Mouse (Mus musculus) heart, postnatal 10 days (tissue): ENCODE data around the gene Sdhd. TPM values are rescaled to one million over a fixed set of nuclear protein-coding genes. Genes with fewer than 3 reads are reported as not detected.

Source experiments
- DNase-seq, 2 experiments: peaks; one replicate each; pipeline ENCODE4 v3.0.0; 2021
- intact Hi-C: fragments of 180-260 bp; cut with DNase I; formaldehyde crosslinking; loops from one replicate; pipeline ENCODE4 v1.15.1; 2025
- total RNA-seq, 2 experiments: library from RNA; stranded (reverse); gene quantifications; 2 replicates each; pipeline ENCODE4 v1.2.3; 2021

Gene Sdhd
- total RNA-seq, 2 experiments from 2014 or later, result 780 to 786 TPM

- intact Hi-C loops, result no loop called here
- no peak for DNase-seq
Observed at GRCm38 (mm10) chr9:50592955-50593354, 10.7 kb downstream of the Sdhd start.

GRCm38 (mm10) chr9:50590856-50591518 is 12.6 kb downstream of the Sdhd start:
- intact Hi-C loops, result no loop called here
- DNase-seq, result peak; percentile 10 to 16

GRCm38 (mm10) chr9:50586955-50587354 is 16.7 kb downstream of the Sdhd start:
- intact Hi-C loops, result no loop called here
- DNase-seq, result no peak

DNA sequence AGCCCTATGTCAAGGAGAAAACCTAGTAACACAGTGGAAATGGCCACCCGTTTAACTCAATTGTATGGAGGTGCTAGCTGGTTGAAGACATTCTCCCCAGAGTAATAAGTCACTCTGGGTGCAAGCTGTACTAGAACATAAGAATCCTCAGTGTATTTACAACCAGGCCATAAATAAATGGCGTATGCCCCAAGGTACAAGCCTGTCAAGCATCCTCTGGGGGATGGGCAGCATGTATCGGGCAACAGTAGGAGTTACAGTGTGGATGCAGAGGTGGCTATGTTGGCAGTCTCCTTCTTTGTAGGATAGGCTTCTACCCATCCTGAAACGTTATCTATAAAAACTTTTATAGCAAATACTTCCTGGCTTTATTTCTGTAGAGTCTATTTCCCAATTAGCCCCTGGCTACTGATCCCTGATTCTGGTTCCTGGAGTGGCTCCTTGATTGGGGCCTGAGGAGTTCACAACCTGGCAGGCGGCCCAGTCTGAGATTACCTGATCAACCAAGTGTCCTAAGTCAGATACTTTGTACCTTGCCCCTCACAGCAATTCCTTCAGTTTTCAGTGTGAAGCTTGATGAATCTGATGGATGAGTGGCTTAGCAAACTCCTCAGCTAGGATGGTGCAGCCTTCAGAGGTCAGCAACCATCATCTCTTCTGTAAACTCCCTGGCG is 18.3 kb downstream of the Sdhd start:
- DNase-seq, result no peak
- intact Hi-C loops, result no loop called here

DNA sequence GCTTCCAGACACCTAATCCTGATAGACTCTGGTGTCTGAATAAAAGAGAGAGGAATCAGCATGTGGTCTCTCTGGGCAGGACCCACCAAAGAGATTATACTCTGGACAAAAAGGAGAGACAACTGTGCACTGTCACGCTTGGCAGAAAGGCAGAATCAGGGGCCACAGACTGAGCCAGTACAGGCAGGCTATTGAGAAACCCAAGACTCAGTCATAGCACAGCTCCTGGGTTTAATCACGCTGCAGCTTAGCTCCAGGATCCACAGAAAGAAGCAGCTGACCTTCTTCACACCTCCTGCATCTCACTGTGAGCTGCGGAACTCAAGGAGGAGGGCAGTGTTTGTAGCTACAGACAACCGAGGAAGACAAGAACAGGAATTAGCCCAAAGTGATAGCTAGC is 23.2 kb downstream of the Sdhd start:
- no peak for DNase-seq
- intact Hi-C loops, result no loop called here

DNA sequence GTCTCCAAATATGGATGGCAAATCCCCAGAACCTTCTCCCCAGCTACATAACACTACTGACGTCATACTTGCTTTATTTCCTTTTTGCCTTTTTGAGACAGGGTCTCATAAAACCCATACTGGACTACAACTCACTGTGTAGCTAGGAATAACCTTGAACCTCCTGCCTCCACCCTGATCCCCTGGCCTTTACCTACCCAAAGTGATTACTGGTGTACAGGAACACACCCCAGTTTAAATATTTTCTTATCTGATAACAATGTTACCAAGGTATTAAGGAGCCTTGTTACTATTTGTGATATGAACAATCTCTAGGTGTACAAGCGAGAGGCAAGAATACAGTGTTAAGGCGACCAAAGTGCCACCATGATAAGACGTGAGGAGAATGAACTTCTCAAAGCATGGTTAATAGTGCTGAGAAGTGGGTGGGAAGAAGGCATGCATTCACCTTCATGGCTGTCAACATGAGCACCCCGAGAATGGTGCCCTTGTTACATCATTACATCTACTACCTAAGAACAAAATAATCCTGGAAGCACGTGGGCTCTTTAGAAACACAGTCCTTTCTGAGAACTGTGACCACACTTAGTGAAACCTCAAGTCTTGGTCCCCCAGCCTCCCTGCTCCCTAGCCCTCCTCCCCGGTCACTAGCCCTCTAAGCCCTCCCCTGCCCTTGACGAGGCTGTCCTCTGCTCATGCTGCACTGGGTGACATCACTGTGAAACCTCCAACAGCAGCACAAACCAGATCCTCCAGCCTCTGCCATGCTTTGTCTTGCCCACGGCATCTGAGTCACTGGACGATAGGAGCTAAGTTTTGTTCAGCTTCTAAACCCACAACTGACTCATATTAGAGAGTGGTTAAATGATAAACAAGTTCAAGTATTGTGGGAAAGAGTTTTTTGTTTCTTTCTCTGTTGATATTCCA is 33.8 kb downstream of the Sdhd start:
- no peak for DNase-seq
- intact Hi-C loops, result no loop called here

DNA sequence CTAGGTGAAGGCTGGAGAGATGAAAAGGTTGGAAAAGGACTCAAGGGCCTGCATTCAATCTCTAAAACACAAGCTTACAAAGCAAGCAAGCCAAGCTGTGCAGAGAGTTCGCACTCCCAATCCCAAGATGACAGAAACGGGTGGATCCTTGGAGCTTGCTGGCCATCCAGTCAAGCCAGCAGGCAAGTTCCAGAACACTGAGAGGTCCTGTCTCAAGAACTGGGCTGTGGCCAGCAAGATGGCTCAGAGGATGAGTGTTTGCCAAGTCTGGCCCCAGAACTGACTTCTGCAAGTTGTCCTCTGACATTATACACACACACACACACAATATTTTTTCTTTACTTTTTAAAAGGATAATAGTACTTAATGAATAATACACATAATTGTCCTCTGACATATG is 35.7 kb downstream of the Sdhd start:
- DNase-seq, result no peak
- intact Hi-C loops, result no loop called here

- no peak for DNase-seq
Observed at GRCm38 (mm10) chr9:50567372-50567771, 36.2 kb downstream of the Sdhd start.

DNA sequence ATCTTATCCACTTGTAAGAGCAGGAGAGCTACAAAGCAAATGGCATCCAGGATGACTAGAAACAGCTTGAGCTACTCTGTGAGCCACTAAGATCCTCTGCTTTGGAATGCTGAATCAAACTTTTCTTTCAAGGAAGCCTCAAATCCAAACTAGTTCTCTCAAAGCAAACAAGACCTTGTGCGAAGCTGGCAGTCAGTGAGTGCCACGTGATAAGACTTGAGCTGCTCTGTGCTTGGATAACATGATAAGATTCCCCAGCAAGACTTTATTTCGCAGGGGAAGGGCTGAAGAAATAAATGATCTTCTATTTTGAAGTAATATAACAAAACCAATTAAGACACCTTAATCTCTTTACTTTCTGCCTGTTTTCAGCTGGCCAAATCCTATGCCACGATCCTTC is 37.7 kb downstream of the Sdhd start:
- intact Hi-C loops, result no loop called here
- DNase-seq, result no peak

More at GRCm38 (mm10) chr9:50567372-50567771, 36.2 kb downstream of the Sdhd start:
- intact Hi-C loops, result no loop called here

DNA sequence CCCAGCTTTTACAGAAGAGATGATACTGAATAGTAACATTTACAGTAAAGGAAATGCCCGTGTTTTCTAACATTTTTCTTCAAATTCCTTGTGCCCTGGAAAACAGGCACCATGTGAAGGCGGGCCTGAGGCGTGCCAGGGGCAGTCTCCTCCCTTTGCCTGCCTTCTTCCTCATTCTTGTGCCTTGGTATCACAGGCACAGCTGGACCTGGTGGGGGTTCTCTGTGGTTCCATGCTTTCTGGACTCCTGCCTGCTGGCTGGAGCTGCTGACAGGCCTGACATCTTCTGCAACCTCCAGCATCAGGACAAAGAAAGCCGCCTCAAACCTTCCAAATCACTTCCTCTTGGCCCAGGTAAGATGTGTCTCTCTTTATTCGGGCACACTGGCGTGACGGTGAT is 38.4 kb downstream of the Sdhd start:
- intact Hi-C loops, result no loop called here

DNA sequence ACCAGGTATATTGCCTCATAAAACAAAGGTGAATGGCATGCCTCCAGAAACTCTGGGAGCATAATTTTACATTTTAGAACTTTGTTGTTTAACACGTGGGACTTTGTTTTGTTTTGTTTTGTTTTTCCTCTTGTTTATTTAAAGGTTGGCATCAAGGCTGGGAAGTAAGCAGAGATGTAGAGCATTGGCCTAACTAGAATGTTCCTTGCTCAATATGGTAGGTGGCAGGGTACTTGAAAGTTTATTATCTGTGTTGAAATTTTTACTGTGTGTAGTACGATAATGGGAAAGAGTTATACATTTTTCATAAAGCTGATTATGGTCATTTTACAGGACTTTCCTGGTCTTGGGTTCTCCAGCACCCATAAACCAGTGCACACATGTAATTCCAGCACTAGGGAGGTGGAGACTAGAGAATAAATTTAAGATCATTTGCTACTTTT is 41.7 kb downstream of the Sdhd start:
- no peak for DNase-seq
- intact Hi-C loops, result no loop called here

More for the DNA sequence above, 38.4 kb downstream of the Sdhd start:
- peak; percentile 10 to 19 for DNase-seq

DNA sequence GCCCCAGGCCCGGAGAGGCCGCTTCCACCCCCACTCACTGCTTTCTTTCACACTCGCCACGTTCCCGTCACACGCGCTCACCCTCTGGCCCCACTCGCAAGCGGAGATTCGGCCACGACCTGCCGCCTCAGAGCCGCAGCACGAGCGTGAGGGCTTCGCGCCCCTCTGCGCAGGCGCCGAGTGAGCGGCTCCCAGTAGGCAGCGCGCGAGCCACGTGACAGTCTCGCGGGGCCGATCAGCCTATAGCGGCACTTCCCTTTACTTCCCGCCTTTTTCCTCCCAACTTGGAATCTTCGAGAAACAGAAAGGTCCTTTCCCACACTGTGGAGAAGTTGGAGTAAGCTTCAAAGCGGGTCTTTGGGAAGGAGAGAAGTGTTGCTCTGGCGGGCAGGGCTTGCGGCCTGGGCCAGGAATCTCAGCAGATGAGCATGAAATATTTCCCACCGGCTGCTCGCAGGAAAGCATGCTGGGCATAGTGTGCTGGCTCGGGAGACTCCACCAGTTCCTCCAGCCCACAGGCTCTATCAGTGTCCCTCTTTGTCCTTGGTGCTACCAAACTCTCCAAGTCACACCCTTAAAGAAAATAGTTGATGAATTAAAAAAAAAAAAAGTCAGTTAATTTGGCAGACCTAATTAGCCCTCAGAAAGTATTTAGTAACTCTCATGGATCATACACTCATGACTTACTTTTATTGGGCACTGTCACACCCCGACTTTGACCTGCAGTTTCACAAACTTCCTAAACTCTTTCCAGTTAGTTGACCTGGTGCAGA is 42.3 kb downstream of the Sdhd start, which contains the start of gene Tex12:
Gene Tex12, minus strand, starts transcription at position 181 of the 773 bp plus-strand sequence.
- intact Hi-C loops, result no loop called here

DNA sequence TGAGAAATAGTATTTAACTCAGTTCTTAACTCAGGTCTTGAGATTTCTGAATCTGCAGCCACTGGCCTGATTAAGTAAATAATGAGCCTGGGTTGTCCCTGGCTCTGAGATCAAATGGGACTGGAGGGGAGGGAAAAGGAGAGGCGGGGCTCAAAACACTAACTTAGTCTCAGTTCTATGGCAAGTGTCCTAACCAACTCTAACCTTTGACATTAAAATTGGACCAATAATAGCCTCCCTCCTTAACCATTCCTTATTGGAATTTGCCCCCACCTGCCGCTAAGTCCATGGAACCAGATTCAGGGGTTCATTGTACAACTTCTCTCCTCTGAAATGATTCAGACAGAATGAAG is 48.5 kb downstream of the Sdhd start, which contains the start of gene Bco2:
Gene Bco2, minus strand, starts transcription at position 88 of the 353 bp plus-strand sequence.
- intact Hi-C loops, result no loop called here
- no peak for DNase-seq

More for the DNA sequence above, 42.3 kb downstream of the Sdhd start, which contains the start of gene Tex12:
- DNase-seq, result no peak

DNA sequence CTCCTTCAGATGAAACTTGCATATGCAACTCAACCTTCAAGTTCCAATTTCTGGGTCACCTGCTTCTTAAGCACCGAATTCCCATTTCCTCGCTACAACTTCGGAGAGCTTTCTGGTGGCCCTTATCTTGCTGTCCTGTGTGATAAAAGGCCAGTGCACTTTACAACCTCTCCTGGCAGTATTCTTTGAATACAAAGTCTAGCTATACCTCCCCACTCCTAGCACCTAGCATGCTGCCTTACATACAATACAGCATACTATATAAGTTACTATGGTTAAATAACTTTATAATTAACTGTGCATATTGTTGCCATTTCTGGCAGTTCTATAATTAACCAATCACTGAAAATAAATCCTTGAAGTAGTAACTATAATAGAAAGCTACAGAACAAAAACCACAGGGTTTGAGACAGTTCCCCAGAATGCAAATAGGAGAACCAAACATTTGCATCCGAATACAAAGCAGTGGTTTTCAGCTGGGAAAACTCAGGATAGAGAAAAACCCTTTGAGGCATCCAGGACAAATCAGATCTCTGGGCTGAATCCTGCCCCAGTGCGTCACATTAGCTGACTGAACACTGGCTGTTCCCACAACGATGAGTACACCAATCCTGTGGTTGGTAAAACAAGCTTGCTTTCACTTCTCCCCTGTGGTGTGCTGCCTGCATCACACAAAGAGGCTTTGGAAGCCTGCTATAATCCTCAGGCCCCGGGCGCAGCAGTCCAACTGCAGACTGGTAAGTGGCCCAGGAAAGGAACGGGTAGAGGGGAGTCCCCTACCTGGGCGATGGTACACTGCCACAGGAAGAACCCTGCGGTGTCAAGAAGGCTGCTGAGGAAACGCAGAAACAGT is 49.1 kb downstream of the Sdhd start, which contains the start of gene Il18:
Gene Il18, plus strand, starts transcription at position 587 of the 853 bp plus-strand sequence.
- DNase-seq, result peak in 1 of 2 experiments; percentile 23

DNA sequence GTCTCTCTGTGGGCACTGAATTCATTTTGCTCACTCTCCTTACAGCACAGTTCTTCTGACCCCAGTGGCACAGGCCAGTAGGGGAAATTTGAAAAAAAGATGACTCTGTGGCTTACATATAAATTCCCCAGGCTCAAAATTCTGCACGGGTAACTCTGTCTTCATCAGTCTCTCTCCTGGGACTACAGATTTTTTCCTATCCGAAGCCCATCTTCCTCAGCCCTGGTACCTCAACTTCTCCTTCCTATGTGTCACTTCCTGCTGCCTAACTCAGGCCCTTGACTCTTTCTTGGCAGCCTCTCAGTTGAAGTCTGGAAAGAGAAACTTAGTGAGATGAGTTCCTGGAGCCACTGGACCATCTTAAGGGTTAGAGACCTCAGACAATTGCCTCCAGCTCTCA is 50.1 kb downstream of the Sdhd start:
- DNase-seq, result no peak
- intact Hi-C loops, result no loop called here

More for the DNA sequence above, 49.1 kb downstream of the Sdhd start, which contains the start of gene Il18:
- intact Hi-C loops, result no loop called here

DNA sequence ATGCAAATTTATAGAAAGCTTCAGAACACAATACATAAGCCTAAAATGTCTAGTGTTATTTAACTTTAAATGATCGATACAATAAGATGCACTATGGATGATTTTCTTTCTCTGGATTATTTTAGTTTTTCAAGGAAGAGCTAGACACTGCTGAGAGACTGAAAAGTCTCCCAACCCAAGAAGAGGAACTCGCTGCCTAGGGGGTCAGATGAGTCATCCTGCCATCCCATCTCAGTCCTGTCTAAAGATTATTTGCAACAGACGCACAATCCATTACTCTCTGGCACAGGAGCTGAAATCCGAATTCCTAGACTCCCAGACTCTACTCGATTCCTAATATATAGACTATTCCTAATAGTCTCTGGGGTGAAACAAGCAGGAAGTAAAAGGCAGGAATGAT is 51.4 kb downstream of the Sdhd start:
- no peak for DNase-seq
- intact Hi-C loops, result no loop called here

GRCm38 (mm10) chr9:50548936-50549335 is 54.7 kb downstream of the Sdhd start:
- intact Hi-C loops, result no loop called here
- no peak for DNase-seq

GRCm38 (mm10) chr9:50547859-50548478 is 55.6 kb downstream of the Sdhd start:
- no peak for DNase-seq
- intact Hi-C loops, result no loop called here
